Mouse (Mus musculus) forebrain, embryonic 15.5 days (tissue): ENCODE results near the gene Rad51b. TPM values are rescaled to one million over a fixed set of nuclear protein-coding genes. Genes with fewer than 3 reads are reported as not detected.

ENCODE experiments used
- ATAC-seq: fragments of 200-750 bp; cut with Nextera tagmentation; replicated peaks from 2 replicates; pipeline ENCODE4 v1.8.0; 2017; ENCODE audit warnings: mild to moderate bottlenecking, moderate TSS enrichment, moderate library complexity
- H3K27ac ChIP-seq: fragments of 300-500 bp; sonication (generic); replicated peaks from 2 replicates; pipeline ENCODE4 v1.5.1; 2015; ENCODE audit warnings: mild to moderate bottlenecking, inconsistent platforms
- H3K27me3 ChIP-seq: fragments of 300-500 bp; sonication (generic); 2 replicates; pipeline ENCODE4 v1.6.1; 2015; ENCODE audit warnings: inconsistent platforms
- H3K36me3 ChIP-seq: fragments of 300-500 bp; sonication (generic); 2 replicates; pipeline ENCODE4 v1.6.1; 2015; ENCODE audit warnings: mild to moderate bottlenecking, inconsistent platforms
- H3K4me1 ChIP-seq: fragments of 300-500 bp; sonication (generic); 2 replicates; pipeline ENCODE4 v1.6.1; 2015; ENCODE audit warnings: inconsistent platforms
- H3K4me2 ChIP-seq: fragments of 300-500 bp; sonication (generic); replicated peaks from 2 replicates; pipeline ENCODE4 v1.6.1; 2015; ENCODE audit warnings: mild to moderate bottlenecking, inconsistent platforms
- H3K4me3 ChIP-seq: fragments of 300-500 bp; sonication (generic); 2 replicates; pipeline ENCODE4 v1.5.1; 2015; ENCODE audit warnings: mild to moderate bottlenecking, inconsistent platforms
- H3K9ac ChIP-seq: fragments of 300-500 bp; sonication (generic); replicated peaks from 2 replicates; pipeline ENCODE4 v1.6.1; 2015; ENCODE audit warnings: mild to moderate bottlenecking, inconsistent platforms
- H3K9me3 ChIP-seq: fragments of 300-500 bp; sonication (generic); 2 replicates; pipeline ENCODE4 v1.6.1; 2016; ENCODE audit warnings: inconsistent platforms
- WGBS: fragments of 180-500 bp; shearing (Covaris S2); methylation state at CpG from one replicate; pipeline ENCODE4 v1.1.7; 2015; ENCODE audit warnings: mixed read lengths; 5-methylcytosine and 5-hydroxymethylcytosine counted together
- polyA plus RNA-seq: library from polyadenylated mRNA; unstranded; fragments of >200 nt; fragmentation: Nextera tagmentation; extraction: Ambion mirVana; gene quantifications from 2 replicates; pipeline ENCODE4 v1.2.1, GENCODE M21; 2015

Gene Rad51b
- polyA plus RNA-seq, 1 experiment from 2014 or later, result 3.0 TPM

DNA sequence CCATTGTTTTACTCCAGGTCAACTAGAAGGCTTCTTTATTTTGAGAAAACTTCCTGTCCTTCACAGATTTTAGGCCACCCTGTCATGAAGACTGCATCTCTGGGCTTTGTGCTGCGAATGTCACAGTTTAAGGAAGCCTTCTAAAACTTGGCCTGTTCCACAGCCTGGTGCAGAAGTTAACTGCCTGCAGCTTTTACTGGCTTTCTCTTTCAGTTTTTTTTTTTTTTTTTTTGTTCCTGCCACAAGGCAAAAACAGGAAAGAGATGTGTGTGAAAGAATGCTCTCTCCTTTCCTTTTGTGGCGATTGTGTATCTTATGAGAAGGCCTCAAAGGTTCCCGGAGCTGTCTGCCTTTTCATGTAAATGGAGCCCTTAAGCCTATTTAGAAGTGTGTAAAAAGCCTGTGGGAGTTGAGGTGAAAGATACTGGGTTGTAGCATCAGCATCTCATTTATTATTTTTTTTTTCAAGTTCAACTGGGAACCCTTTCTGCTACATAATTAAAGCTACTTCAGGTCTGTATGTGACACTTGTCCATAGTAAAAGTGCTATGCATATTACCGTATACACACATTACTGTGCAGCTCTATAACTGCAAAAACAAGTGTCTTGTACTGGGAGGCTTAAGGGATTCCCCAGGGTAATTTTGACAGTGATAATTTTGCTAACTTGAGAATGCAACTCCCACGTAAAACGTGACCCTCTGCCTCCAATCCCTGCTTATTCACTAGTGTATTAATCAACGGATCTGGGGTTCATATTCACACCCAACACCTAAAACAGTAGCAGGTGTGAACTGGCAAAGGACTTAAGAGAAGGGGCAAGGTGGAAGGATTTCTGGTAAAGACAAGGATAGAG is 328.8 kb downstream of the Rad51b start:
- WGBS, result 10% methylated on average over 7 of the region's 7 CpGs
- H3K4me3 ChIP-seq, result no peak overlapping the region
- H3K27me3 ChIP-seq, result no peaks in the 10 kb centered on the region
- peak overlapping the region; percentile 25; the same call in 1 of the 2 replicates for H3K27ac ChIP-seq
- no peaks in the 10 kb centered on the region for H3K36me3 ChIP-seq
- no peak overlapping the region for H3K9ac ChIP-seq
- no peaks in the 10 kb centered on the region for H3K9me3 ChIP-seq
- no peak for ATAC-seq
- no peak overlapping the region for H3K4me2 ChIP-seq
- peaks cover 20% of the 10 kb centered on the region for H3K4me1 ChIP-seq

DNA sequence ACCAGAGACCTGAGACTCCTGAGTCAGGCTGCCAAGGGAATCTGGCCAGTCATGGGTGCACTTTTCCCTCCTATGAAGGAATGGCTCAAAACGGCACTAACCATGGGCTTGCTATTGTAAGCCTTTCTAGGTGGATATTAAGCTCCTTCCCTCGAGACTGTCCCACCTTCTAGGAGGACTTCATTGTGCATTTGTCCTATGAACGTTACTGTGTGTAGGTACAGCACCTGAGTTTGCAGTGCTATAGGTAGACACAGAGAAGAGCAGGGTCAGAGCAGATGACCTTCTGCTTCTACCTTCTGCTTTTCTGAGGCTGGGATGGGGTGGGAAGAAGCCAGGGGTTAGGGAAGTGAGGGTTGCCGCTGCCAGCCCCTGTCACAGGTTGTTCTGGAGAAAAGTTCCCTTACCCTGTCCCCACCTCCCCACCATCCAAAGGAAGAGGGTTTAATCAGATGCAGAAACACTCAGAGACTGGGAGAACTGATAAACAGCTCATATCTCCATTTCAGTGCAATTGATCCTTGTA is 329.5 kb downstream of the Rad51b start:
- Histone ChIP-seq H3K9me3 (no peaks in the 10 kb centered on the region), H3K4me3 (no peak overlapping the region), H3K4me2 (no peak overlapping the region), H3K9ac (no peak overlapping the region), H3K4me1 (peaks cover 20% of the 10 kb centered on the region), H3K27me3 (no peaks in the 10 kb centered on the region), H3K27ac (no peak overlapping the region), H3K36me3 (no peaks in the 10 kb centered on the region)
- WGBS, result 38% methylated on average over 4 of the region's 4 CpGs
- no peak for ATAC-seq

DNA sequence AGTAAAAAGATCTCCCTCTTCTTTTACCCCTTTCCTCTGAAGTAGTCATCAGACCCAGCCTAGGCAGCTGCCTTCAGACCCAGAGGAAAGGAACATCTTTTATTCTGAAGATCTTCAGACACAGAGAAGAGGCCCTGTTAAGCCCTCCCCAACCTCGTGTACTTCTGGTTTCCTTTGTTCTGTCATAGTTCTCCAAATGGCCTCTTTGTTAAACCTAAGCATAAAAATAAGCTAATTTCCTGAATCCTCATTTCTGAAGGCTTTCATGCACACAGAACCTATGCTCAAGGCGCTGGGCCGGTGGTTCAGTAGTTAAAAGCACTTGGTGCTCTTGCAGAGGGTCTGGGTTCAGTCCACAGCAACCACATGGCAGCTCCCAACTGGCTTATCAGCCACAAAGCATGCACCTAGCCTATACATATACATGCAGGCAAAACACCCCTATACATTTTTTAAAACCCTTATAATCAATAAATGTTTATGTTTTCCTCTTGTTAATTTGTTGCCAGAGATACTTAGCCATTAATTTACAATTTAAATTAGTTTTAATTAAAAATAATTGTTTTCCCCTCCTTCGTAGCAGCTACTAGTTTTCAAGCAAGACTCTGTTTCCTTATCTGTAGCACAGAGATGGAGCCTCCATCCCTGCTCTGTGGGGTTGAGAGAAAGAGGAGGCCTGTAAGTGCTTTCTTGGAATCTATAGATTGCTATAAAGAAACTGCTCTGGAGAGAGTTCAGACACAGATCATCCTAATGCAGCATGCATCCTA is 330.5 kb downstream of the Rad51b start:
- 39% methylated on average over 4 of the region's 4 CpGs for WGBS
- no peak for ATAC-seq
- no peak overlapping the region for H3K27ac ChIP-seq

DNA sequence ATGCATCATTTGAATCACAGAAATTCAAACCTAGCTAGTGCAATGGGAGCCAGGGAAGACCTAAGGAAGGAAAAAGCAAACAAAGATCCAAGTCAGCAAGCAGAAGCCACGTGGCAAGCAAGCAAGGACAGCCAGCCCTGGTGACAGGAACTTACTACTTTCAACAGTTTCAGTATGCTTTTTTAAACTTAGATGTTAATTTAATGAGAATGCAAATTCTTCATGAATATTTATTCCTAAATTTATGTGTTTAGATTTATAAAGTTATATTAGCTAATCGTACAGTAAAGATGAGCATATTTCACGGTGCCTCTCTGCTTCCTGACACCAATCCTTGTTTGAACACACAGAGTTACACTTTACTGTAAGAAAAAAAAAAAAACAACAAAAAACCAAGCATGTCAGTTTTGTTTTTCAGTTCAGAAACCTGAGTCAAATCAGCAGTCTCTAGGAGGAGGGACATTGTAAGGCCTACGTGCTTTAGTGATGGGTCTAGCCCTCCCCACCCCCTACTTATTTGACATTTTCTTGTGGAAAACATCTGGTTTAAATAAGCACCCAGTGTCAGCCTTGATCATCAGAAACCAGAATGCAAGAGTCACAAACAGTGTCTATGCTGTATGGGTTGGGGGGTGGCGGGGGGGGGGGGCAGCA is 331.2 kb downstream of the Rad51b start:
- no peak for ATAC-seq
- 66% methylated on average over 5 of the region's 5 CpGs for WGBS
- no peak overlapping the region for H3K9ac ChIP-seq

More for the DNA sequence above, 330.5 kb downstream of the Rad51b start:
- H3K27me3 ChIP-seq, result no peaks in the 10 kb centered on the region
- H3K4me2 ChIP-seq, result no peak overlapping the region
- peaks cover 20% of the 10 kb centered on the region for H3K4me1 ChIP-seq
- H3K9ac ChIP-seq, result no peak overlapping the region
- no peak overlapping the region for H3K4me3 ChIP-seq
- no peaks in the 10 kb centered on the region for H3K9me3 ChIP-seq
- no peaks in the 10 kb centered on the region for H3K36me3 ChIP-seq

DNA sequence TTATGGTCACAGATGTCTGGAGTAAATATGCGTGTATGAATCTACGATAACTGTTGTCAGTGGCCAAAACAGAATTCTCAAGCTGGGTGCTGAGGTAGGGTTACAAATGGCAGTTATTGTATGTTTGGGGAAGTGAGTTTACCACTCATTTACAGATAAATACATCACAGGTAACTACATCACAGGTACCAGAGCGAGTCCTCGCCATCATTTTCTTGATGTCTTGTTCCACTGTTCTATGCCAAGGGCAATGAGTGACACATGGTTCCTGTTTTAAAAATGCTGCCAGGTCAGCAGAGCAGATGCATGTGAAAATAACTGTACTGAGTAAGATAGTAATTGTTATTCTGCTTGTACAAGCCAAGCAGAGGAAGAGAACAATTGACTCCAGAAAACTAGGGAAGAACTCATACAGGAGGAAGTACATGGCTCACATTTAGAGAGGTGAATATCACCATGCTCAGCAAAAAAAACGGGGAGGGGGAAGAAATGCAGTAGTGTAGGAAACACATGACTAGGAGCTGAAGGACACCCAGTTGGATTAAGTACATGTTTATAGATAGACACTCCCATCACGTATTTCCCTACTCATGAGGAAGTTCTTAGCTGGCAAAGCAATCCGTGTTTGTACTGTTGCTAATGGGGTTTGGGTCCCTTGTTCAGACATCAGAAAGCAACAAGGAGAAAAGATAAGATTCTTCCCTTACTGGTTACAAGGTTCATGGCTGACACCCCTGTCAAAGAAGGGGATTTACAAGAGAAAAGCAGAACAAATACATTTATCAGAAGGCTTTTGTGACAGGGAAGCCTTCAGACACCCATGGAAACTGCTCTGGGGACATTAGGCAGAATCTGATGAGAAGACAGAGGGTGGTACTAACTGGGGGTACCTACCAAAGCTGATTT is 333.1 kb downstream of the Rad51b start:
- Histone ChIP-seq H3K9ac (no peak overlapping the region), H3K9me3 (no peaks in the 10 kb centered on the region), H3K27ac (no peak overlapping the region), H3K4me3 (no peak overlapping the region), H3K36me3 (no peaks in the 10 kb centered on the region), H3K4me2 (no peak overlapping the region), H3K27me3 (no peaks in the 10 kb centered on the region), H3K4me1 (peaks cover 20% of the 10 kb centered on the region)
- no peak for ATAC-seq
- WGBS, result 90% methylated on average over 7 of the region's 7 CpGs

More for the DNA sequence above, 331.2 kb downstream of the Rad51b start:
- Histone ChIP-seq H3K27ac (no peak overlapping the region), H3K4me1 (peaks cover 20% of the 10 kb centered on the region), H3K4me2 (no peak overlapping the region), H3K36me3 (no peaks in the 10 kb centered on the region), H3K9me3 (no peaks in the 10 kb centered on the region), H3K27me3 (no peaks in the 10 kb centered on the region), H3K4me3 (no peak overlapping the region)

DNA sequence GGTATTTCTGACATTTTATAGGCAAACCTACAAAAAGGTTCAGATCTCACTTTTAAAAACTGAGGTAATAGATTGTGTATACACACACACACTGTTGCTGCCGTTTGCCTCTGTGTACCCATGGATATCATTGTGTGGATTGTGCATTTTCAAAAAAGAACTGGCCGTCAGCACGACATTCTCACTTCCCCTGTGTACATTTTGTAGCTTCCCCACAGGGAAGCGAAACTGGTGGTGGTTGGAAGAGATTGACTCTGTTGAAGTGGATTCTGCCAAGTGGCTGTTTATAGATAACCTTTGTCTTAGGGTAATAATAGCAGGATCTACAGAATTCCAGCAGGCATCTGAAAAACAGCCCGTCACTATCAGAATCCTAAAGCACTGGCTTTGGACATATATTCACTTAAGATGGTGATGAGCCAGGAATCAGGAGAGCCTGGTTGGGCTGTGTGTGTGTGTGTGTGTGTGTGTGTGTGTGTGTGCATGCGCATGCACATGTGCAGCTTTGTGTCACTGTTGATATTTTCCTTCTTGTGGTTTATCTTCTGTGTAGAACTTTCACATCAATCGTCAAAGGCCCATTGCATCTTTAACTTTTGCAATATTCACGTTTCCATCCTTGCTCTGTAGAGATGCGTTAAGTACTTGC is 336.5 kb downstream of the Rad51b start:
- no peak for ATAC-seq
- no peaks in the 10 kb centered on the region for H3K9me3 ChIP-seq
- H3K27me3 ChIP-seq, result no peaks in the 10 kb centered on the region
- H3K9ac ChIP-seq, result no peak overlapping the region
- no peaks in the 10 kb centered on the region for H3K36me3 ChIP-seq
- no peak overlapping the region for H3K4me2 ChIP-seq
- H3K27ac ChIP-seq, result no peak overlapping the region
- no peaks in the 10 kb centered on the region for H3K4me1 ChIP-seq
- WGBS, result 86% methylated on average over 9 of the region's 9 CpGs
- no peak overlapping the region for H3K4me3 ChIP-seq

GRCm38 (mm10) chr12:79641570-79642285 is 344.6 kb downstream of the Rad51b start:
- WGBS, result 52% methylated on average over 7 of the region's 7 CpGs
- H3K4me1 ChIP-seq, result no peaks in the 10 kb centered on the region
- H3K9me3 ChIP-seq, result no peaks in the 10 kb centered on the region
- H3K4me2 ChIP-seq, result no peak overlapping the region
- H3K9ac ChIP-seq, result no peak overlapping the region
- H3K27ac ChIP-seq, result no peak overlapping the region
- no peaks in the 10 kb centered on the region for H3K27me3 ChIP-seq
- no peak overlapping the region for H3K4me3 ChIP-seq
- ATAC-seq, result no peak
- H3K36me3 ChIP-seq, result no peaks in the 10 kb centered on the region

DNA sequence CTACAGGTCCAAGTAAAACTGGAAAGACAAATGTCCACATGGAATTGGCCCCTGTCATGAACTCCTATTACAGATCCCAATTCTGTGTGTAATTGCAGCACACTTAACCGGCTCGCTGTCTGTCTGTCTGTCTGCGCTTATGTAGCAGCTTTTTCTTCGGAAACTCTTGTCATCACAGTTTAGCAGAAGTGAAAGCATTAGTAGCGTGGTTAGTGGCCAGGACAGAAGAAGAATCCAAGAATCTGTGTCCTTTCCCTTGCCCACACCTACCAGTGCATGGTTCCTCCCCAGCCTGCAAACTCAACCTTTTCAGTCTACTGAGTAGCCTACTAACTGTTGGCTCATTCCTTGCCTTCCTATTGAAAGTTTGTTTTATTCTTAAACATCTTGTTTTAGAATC is 345.6 kb downstream of the Rad51b start:
- H3K27me3 ChIP-seq, result no peaks in the 10 kb centered on the region
- H3K27ac ChIP-seq, result no peak overlapping the region
- no peak overlapping the region for H3K4me3 ChIP-seq
- no peak overlapping the region for H3K9ac ChIP-seq
- no peaks in the 10 kb centered on the region for H3K4me1 ChIP-seq
- no peaks in the 10 kb centered on the region for H3K36me3 ChIP-seq
- no peak overlapping the region for H3K4me2 ChIP-seq
- no peak for ATAC-seq
- H3K9me3 ChIP-seq, result no peaks in the 10 kb centered on the region
- WGBS, result 92% methylated on average over 5 of the region's 5 CpGs

GRCm38 (mm10) chr12:79645656-79646055 is 348.6 kb downstream of the Rad51b start:
- WGBS, result 96% methylated on average over 4 of the region's 4 CpGs
- ATAC-seq, result no peak
- no peak overlapping the region for H3K27ac ChIP-seq

DNA sequence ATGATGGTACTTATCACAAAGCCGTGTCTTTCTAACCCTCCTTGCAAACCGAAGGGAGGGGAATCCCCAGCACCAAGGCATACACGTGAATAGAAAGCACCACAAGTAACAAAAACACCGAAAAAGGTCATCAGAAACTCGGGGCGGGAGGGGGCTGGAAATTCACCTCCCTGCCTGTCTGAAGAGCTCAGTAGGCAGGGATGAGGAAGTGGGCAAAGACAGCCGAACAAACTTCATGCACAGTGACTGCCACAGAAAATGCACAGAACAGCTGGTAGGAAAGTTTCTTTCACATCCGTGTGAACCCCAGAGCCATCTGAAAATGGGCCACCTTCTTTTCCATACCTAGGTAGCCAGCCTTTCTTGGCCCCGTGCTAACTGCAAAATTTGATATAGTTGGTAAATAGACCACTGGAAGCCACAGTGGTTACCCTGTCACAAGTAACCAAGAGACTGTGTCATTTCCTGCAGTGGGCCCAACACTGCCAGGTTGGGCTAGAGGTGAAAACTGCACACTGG is 349.6 kb downstream of the Rad51b start:
- H3K36me3 ChIP-seq, result no peaks in the 10 kb centered on the region
- H3K27me3 ChIP-seq, result no peaks in the 10 kb centered on the region
- 88% methylated on average over 9 of the region's 9 CpGs for WGBS
- no peaks in the 10 kb centered on the region for H3K9me3 ChIP-seq
- H3K9ac ChIP-seq, result no peak overlapping the region
- no peak for ATAC-seq
- no peaks in the 10 kb centered on the region for H3K4me1 ChIP-seq
- no peak overlapping the region for H3K4me3 ChIP-seq
- H3K27ac ChIP-seq, result no peak overlapping the region
- H3K4me2 ChIP-seq, result no peak overlapping the region

More at GRCm38 (mm10) chr12:79645656-79646055, 348.6 kb downstream of the Rad51b start:
- Histone ChIP-seq H3K27me3 (no peaks in the 10 kb centered on the region), H3K9ac (no peak overlapping the region), H3K9me3 (no peaks in the 10 kb centered on the region), H3K4me3 (no peak overlapping the region), H3K36me3 (no peaks in the 10 kb centered on the region), H3K4me2 (no peak overlapping the region), H3K4me1 (no peaks in the 10 kb centered on the region)
